Mouse (Mus musculus) heart, adult 10 weeks (tissue): ENCODE measurements around the gene Elof1. TPM values are rescaled to one million over a fixed set of nuclear protein-coding genes. Genes with fewer than 3 reads are reported as not detected.

Source experiments
- polyA plus RNA-seq: library from polyadenylated mRNA; stranded (reverse); fragments of 350-450 nt; fragmentation: Illumina TruSeq; extraction: RNeasy Lipid Tissue Mini Kit (QIAGEN cat#74804); gene quantifications from one replicate; pipeline ENCODE4 v1.2.3, GENCODE M21; 2014; ENCODE audit warnings: low read depth, low replicate concordance

Gene Elof1
- polyA plus RNA-seq = 52.4 TPM

DNA sequence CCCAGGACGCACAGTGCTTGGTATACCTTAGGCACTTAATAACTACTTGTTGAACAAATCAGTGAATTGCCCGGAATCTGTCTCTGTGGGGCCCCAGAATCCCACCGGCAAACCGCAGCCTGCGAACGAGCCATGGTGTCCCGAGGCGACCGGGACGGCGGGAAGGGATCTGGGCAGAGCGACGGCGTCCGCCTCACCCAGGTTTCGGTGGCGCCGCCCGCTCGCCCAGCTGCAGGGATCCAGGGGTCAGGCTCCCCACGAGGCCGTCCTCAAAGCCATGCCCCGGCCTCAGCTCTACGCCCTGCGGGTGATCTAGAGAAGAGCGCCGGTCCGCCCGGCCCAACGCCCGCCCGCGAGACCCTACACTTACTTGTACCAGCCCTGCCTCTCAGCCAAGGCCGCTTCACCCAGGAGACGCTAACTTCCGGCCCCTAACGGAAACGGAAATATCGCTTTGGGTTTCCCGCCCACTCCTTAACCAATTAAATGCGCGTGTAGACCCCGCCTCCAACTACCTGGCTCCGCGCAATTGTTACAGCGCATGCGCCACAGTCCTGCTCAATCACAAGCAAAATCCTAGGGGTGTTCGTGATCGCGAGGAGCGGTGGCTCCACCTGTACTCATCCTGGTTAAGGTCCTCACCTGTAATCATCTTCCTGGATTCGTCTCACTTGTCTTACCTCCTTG lies at the start of gene Elof1:
Elof1 (minus strand) TSS at position 433 of the 687 bp plus-strand sequence.

DNA sequence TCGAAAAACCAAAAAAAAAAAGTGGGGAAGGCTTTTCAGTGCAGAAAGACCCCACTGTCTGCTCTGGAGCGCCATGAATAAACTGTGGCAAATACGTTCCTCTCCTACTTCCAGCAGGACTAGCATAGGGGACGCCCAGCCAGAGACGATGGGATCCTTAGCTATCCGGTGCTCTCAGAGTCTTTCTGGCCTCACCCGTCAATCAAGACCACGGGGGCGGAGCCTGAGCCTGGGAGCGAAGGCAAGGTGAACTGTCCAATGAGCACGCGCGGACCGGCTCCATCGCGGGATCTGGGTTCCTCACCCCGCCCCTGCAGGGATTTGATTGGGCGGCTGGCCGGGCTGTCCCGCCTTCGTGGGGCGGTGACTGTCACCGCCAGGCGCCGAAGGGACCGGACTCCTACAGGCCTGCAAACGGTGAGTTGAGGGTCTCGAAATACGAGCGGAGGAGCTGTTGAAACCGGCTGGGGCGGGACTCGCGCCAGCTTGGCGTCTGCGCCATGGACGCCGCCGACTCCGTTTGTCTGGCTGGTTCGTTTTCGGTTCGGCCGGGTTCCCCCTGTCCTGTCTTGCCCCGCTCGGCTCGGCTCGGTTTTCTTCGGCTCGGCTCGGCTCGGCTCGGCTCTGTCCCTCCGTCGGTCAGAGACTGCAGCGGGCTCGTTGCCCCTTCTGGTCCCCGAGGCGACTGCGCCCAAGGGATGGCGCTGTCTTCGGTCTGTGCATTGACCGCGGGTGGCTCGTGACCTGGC lies 39.7 kb upstream of the Elof1 start, which contains the start of gene Pigyl:
Pigyl (plus strand) TSS at position 350 of the 749 bp plus-strand sequence.

DNA sequence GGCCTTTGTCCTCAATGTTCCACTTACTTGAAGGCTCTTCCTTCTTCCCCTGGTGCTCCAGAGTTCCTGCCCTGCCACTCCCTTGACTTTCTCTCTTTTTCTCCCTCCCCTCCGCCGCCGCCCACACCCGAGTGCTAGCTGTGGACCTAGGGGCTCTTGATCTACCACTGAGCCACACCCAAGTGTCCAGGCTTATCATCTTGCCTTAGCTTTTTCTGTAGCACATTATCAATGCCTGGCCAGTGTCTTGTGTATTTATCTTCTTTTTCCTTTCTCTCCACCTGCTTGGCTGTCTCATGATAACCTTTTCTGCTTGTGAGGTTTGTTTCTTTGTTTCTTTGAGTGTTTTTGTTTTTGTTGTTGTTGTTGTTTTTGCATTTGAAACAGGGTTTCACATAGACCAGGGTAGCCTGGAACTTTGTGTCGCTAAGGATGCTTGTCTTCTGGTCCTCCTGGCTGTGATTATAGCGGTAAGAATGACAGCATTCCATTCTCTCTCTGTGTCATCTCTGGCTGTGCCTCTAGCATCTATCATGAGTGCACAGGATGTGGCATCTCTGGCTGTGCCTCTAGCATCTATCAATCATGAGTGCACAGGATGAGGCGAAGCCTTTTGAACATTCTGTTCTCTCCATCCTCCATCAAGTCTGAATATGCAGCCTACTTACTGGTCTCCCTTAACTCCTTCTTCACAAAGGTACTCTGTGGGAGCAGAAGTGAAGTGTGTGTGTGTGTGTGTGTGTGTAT lies 18.8 kb upstream of the Elof1 start, which contains the start of gene Acp5:
Acp5 (minus strand) TSS at position 68 of the 747 bp plus-strand sequence.

DNA sequence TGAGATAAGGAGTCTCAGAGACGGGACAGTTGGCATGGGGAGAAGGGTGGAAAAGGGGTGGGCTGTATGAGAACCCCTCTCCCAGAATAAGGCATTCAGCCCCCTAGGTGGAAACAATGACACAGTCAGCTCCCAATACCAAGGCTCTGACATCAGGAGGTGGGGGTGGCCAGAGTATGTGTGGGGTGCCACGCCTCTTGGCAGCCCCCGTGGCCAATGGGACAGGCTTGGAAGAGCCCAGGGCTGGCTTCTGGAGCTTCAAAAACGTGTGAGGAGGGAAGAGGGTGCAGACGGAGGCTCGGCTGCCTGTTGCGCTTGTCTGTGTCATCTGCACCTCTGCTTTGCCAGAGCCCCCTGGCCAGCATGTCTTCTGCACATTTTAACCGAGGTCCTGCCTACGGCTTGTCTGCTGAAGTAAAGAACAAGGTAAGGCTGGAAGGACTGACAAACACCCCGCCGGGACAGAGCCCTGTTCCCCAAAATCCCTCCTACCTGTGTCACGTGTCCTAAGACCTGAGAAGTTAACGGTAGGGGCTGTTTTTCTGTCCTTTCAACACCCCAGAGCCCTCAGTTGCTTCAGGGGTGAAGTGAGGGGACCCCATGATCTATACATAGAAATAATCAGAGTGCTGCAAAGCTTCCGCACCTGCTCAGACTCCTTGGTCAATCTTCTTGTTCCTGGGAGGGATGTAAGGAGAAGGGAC lies 17.8 kb downstream of the Elof1 start, which contains the start of gene Cnn1:
Cnn1 (plus strand) TSS at position 224 of the 704 bp plus-strand sequence.

DNA sequence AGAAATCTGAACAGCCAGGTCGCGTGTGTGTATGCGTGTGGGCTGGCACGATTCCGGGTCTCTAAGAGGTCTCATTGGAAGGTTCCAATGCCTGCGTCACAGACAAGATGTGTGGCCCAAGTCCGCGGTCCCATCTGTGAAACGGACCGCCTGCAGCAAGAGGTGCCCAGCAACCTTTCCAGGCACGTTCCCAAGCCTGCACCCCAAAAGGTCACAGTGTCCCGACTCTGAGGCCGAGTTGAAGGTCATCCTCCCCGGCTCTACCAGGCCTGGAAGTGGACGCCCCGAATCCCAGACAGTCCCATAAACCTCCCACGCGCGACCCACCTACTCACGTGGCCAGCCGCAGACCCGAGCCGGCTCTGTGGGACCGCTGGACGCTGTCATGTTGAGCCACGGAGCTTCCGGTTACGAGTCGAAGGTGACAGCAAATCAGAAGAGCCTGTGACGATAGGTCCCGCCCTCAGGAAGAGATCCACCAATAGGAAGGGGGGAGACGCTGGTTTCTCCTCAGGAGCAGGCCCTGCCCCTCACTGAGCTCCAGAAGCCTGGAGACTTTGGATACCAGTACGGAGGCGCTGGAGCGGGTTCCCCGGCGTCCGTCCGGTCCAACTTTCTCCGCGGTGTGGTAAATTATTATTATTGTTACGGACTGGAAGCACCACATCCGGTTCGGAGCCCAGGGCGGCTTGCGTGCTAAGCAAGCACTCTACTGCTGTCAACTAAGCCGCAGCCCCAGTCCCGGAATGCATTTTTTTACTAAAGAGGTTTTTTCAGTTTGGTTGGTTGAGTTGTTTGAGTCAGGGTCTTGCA lies 31.7 kb downstream of the Elof1 start, which contains the start of gene Ecsit:
Ecsit (minus strand) TSS at position 417 of the 813 bp plus-strand sequence.

DNA sequence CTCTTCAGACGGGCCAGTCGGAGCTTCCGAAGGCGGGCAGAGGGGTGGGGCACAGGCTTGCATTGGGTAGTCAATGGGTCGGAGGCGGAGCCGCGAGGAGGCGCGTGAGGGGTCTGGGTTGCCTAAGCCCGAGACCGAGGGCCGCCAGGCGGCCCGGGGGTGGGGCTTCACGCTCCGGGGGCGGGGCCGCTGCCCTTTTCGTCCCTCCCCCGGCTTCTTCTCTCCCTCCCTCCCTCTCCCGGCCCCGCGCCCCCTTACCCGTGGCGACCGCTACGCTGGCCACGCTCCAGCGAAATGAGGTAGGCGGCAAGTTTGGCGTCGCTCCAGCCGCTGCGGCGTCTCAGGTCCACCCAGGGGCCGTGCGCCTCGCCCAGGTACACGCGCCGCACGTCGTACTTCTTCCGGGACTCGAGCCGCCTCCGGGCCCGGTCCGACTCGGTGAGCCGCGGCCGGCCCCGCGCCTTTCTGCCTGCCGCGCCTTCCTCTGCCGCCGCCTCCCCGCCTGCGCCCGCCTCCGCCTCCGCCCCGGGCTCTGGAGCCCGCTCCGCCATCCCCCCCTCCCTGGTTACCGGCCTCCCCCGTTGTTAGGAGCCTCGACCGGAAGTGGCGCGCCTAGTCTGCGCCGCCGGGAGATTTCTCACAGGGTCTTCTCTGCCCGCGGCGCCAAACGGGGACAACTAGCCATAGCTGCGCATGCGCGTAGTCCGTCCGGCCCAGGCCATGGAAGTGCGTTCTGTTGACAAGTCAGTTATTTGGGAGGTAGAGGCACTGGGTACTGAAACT lies 46.0 kb downstream of the Elof1 start, which contains the start of the genes Gm49318 and Zfp653:
Gm49318 (minus strand) TSS at position 469 of the 783 bp plus-strand sequence.
Zfp653 (minus strand) TSS at position 586 of the 783 bp plus-strand sequence.

Other genes with a start within 250 kb of the Elof1 start
- 12.5 TPM for gene Rab3d, start 199.0 kb downstream of the Elof1 start, polyA plus RNA-seq
- gene Ccdc159, start 189.7 kb downstream of the Elof1 start, polyA plus RNA-seq = 8.1 TPM
- gene Tmem205, start 189.6 kb downstream of the Elof1 start, polyA plus RNA-seq = 107 TPM
- 4.9 TPM for gene Plppr2, start 180.1 kb downstream of the Elof1 start, polyA plus RNA-seq
- gene Swsap1, start 161.4 kb downstream of the Elof1 start, polyA plus RNA-seq = 9.2 TPM
- gene Epor, start 153.7 kb downstream of the Elof1 start, polyA plus RNA-seq = 0.50 TPM
- 9.7 TPM for gene Rgl3, start 127.7 kb downstream of the Elof1 start, polyA plus RNA-seq
- not detected for gene Ccdc151, start 114.5 kb downstream of the Elof1 start, polyA plus RNA-seq
- gene Prkcsh, start 114.4 kb downstream of the Elof1 start, polyA plus RNA-seq = 53.0 TPM
- 0.10 TPM for gene Elavl3, start 65.1 kb downstream of the Elof1 start, polyA plus RNA-seq
- gene Gm49318, start 45.9 kb downstream of the Elof1 start, polyA plus RNA-seq = not detected
- gene Zfp653, start 45.8 kb downstream of the Elof1 start, polyA plus RNA-seq = 5.1 TPM
- gene Ecsit, start 31.7 kb downstream of the Elof1 start, polyA plus RNA-seq = 114 TPM
- 14.5 TPM for gene Cnn1, start 18.0 kb downstream of the Elof1 start, polyA plus RNA-seq
- gene Acp5, start 18.5 kb upstream of the Elof1 start, polyA plus RNA-seq = 4.2 TPM
- gene Pigyl, start 39.7 kb upstream of the Elof1 start, polyA plus RNA-seq = 42.0 TPM
- gene Zfp872, start 70.9 kb upstream of the Elof1 start, polyA plus RNA-seq = not detected
- 24.3 TPM for gene Zfp809, start 108.5 kb upstream of the Elof1 start, polyA plus RNA-seq
- 0.16 TPM for gene Zfp599, start 142.7 kb upstream of the Elof1 start, polyA plus RNA-seq
- gene Zfp810, start 190.5 kb upstream of the Elof1 start, polyA plus RNA-seq = 6.6 TPM